Mouse (Mus musculus) cortical plate, adult 2 months (tissue): ENCODE data around the gene Olfr839-ps1.

Experiments used
- CTCF ChIP-seq: fragments of 200-500 bp; IDR thresholded peaks from 2 replicates; pipeline ENCODE4 v1.5.1; 2011; ENCODE audit warnings: mild to moderate bottlenecking, control low read depth, low read length; ENCODE audit not compliant: insufficient read depth; ENCODE audit errors: extremely low read depth
- POLR2A ChIP-seq: fragments of 200-500 bp; IDR thresholded peaks from 2 replicates; pipeline ENCODE4 v1.6.1; 2011; ENCODE audit warnings: mild to moderate bottlenecking, low read length, control low read depth; ENCODE audit not compliant: insufficient read depth; ENCODE audit errors: extremely low read depth

- no peak for TF ChIP-seq POLR2A
- no peak for TF ChIP-seq CTCF
Measured at GRCm38 (mm10) chr9:19177212-19177611, at the start of gene Olfr839-ps1.
